Mouse (Mus musculus) adipocyte (in vitro differentiated cells): ENCODE measurements at regions not wholly inside any gene's neighbourhood (a gene's known extent, or its start where the extent isn't known, plus 50 kb on each side); places are given as distances from the start of the nearest gene placed in this dataset.

ENCODE experiments used
- DNase-seq: peaks from one replicate; pipeline ENCODE4 v3.0.0-alpha.2; 2016; ENCODE audit warnings: low spot score

DNA sequence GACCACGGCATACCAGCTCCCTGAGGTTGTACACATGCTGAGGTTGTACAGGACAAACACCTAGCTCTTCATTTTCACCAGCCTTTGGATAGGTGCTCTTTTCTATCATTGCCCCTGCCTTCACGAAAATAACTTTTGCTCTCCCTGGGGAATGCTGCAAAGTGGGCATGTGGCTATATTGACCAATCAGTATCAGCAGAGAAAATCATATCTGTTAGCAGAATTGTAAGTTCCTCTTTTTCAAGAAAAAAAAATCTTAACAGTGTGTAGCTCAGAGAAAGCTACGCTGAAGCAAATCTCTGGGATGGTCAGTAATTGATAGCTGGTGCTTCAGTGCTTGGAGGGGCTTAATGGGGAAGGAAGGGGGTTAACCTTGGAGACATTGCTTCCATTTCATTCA, 319.6 kb upstream of the 5930422O12Rik start:
- DNase-seq: no peak

DNA sequence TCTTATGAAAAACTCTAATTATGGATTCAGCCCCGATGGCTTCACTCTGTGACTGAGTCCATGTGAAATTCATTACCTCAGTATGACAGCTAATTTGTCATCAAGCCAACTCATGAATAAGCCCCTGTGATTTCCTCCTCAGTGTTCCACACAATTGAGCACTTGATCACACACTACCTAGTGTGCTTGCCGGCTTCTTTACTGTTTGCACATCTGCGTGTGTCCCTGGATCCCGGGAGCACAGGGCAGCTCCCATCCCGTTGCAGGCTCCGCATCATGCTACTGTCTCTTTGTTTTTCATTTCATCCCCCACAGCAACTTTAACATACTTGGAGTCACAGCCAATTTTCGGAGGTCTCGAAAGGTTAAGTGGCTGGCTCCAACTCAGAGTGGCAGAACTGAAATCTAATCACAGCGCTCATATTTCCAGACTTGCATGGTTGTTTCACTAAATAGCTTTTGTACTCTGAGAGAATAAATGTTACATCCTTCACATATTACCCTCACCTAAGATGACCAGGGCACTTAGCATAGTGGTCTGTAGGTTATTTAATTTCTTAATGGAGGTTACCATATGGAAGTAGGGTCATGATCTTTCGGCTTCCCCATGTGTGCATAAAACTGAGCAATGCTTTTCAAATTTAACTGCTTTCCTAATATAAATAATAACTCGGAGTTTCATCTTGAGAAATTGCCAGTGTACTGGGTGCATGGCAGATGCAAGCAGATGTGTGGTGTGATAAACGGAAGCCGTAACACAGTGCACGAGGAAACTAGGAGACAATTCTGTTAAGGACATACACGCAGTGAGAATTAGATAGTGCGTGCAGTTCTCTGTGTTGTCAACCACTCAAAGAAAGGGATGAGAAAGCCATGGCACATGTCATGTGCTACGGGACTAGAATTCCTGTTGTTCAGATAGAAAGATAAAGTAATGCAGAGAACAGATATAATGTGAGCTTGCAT, 313.0 kb upstream of the 5930422O12Rik start:
- DNase-seq: no peak

- DNase-seq: no peak
These were observed 305.4 kb upstream of the 5930422O12Rik start for GRCm38 (mm10) chr8:33123061-33123587.

- no peak for DNase-seq
These were observed 301.5 kb upstream of the 5930422O12Rik start for GRCm38 (mm10) chr8:33126981-33127380.

DNA sequence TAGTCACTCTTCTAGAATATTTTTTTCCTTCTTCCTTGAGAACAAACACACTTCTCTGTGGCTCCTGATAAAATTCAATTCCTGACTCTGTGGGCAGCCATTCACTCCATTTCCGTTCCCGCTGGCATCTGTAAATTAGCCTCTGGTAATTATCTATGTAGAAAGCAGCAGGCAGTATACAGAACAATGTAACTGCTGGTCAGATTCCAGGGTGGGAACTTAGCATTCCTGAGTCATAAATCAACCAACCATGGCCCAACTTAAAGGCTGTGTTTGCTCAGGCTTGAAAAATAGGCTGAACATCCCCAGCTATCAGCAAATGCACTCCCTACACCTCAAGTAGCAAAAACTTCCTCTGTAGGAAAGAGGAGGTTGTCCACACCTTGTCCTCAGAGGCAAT, 289.6 kb upstream of the 5930422O12Rik start:
- no peak for DNase-seq

- DNase-seq: no peak
These were observed 288.7 kb upstream of the 5930422O12Rik start for GRCm38 (mm10) chr8:33139850-33140249.

- DNase-seq: no peak
These were observed 250.9 kb upstream of the 5930422O12Rik start for GRCm38 (mm10) chr8:33177642-33178041.

GRCm38 (mm10) chr8:33183029-33183428, 245.5 kb upstream of the 5930422O12Rik start:
- DNase-seq: no peak
